Mouse (Mus musculus) CH12.LX (cell line): ENCODE measurements around the gene Sost.

ENCODE experiments used
- BHLHE40 ChIP-seq: IDR thresholded peaks from 2 replicates; pipeline ENCODE4 v1.6.1; 2011; ENCODE audit warnings: mild to moderate bottlenecking, low read depth, low read length, improper control_type of control experiment
- CHD1 ChIP-seq: IDR thresholded peaks from 2 replicates; pipeline ENCODE4 v1.6.1; 2012; ENCODE audit warnings: low read depth, low read length, improper control_type of control experiment, inconsistent platforms
- CTCF ChIP-seq, 2 experiments: IDR thresholded peaks in 1 of 2; conservative IDR thresholded peaks in 1 of 2; 2 replicates each; pipeline ENCODE4 v1.5.1; 2011 to 2012; ENCODE audit warnings: low read depth in 2 of 2, low read length in 2 of 2, improper control_type of control experiment in 1 of 2, inconsistent platforms in 1 of 2, mild to moderate bottlenecking in 1 of 2, moderate library complexity in 1 of 2
- E2F4 ChIP-seq: IDR thresholded peaks from 2 replicates; pipeline ENCODE4 v1.6.1; 2011; ENCODE audit warnings: low read depth, low read length, improper control_type of control experiment; ENCODE audit not compliant: insufficient replicate concordance
- KAT2A ChIP-seq: IDR thresholded peaks from 2 replicates; pipeline ENCODE4 v1.6.1; 2012; ENCODE audit warnings: low read length, improper control_type of control experiment, inconsistent platforms; ENCODE audit not compliant: insufficient replicate concordance
- MEF2A ChIP-seq: IDR thresholded peaks from 2 replicates; pipeline ENCODE4 v1.6.1; 2014; ENCODE audit warnings: low read depth, mild to moderate bottlenecking, inconsistent platforms, low read length, improper control_type of control experiment, borderline replicate concordance
- MXI1 ChIP-seq: IDR thresholded peaks from 2 replicates; pipeline ENCODE4 v1.6.1; 2011; ENCODE audit warnings: mild to moderate bottlenecking, low read depth, low read length, improper control_type of control experiment
- POLR2A ChIP-seq: IDR thresholded peaks from 2 replicates; pipeline ENCODE4 v1.6.1; 2011; ENCODE audit warnings: low read depth, mild to moderate bottlenecking, improper control_type of control experiment, low read length
- RCOR1 ChIP-seq: conservative IDR thresholded peaks from 2 replicates; pipeline ENCODE4 v1.6.1; 2012; ENCODE audit warnings: low read depth, mild to moderate bottlenecking, inconsistent platforms, low read length, improper control_type of control experiment
- USF1 ChIP-seq: IDR thresholded peaks from 2 replicates; pipeline ENCODE4 v1.6.1; 2014; ENCODE audit warnings: low read depth, mild to moderate bottlenecking, inconsistent platforms, low read length, improper control_type of control experiment
- USF2 ChIP-seq: conservative IDR thresholded peaks from 2 replicates; pipeline ENCODE4 v1.6.1; 2011; ENCODE audit warnings: low read depth, low read length, improper control_type of control experiment

DNA sequence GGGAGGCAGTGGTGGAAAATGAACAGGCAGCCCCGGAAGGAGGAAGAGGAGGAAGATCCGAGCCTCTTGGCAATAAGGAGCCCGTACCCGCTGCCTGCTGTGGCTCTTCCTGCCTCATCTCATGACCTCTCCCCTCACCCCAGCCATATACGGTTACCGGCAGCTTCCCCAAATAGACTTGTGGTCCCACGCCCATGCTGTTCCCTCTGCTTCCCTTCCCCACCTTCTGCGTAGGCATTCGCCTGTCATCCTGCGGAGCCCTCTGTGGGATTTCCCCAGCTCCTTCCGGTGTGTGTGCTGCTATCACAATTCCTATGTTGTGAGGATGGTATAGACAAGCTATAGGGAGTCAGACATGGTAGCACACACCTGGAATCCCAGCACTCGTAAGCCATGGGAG is 15.0 kb upstream of the Sost start:
- no peak for TF ChIP-seq E2F4
- TF ChIP-seq POLR2A: no peak
- no peak for TF ChIP-seq CHD1
- no peak for TF ChIP-seq RCOR1
- TF ChIP-seq CTCF (conservative IDR thresholded peaks at IDR 0.05 in 1 of 2, IDR thresholded peaks at IDR 0.05 in 1 of 2; ENCODE audit: low read depth in 2 of 2, low read length in 2 of 2): no peak
- TF ChIP-seq MEF2A: no peak
- TF ChIP-seq MXI1: no peak
- TF ChIP-seq USF1: no peak
- TF ChIP-seq USF2: no peak
- no peak for TF ChIP-seq BHLHE40
- TF ChIP-seq KAT2A: no peak
